Comparison of ENCODE assay signal across 15 mouse cellular contexts in the genomic region with DNA sequence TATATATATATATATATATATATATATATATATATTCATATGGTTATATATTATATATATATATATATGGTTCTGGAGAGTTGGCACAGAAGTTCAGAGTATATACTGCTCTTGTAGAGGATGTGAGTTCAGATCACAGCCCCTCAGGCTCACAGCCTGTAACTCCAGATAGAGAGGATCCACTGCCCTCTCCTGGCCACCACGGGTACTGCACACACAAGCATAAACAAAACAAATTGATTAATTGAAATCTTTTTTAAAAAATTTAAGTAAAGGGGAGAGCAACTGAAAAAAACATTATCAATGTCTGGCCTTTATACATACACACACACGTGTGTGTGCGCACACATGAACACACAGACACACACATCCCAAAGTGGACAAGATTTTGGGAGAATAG.
DNase-seq lines count a peak whose midpoint lies in the region; ATAC-seq and TF ChIP-seq lines count a peak whose summit lies in the region.
"Had no signal": no experiment of that assay in that cellular context is flagged by ENCODE, and none has a peak within 500 bp of the region (broad histone marks: within the 10 kb centered on the region; RNA-seq: fewer than 3 reads in every experiment).

No protein-coding gene starts in this region.

- peak; percentile 48 for TF ChIP-seq CTCF in forebrain, postnatal 0 days (IDR thresholded peaks at IDR 0.05; ENCODE audit: low read depth)
- TF ChIP-seq CTCF in left cerebral cortex, adult 2 months (IDR thresholded peaks at IDR 0.05), result peak; percentile 24; the same call in 1 of the 2 replicates
- peak; percentile 72; the same call in 1 of the 2 replicates for TF ChIP-seq CTCF in testis, adult 2 months (IDR thresholded peaks at IDR 0.05; ENCODE audit: control insufficient read depth, insufficient read depth, insufficient replicate concordance, low read depth, low read length)

- no peak overlapping the region for H3K27ac ChIP-seq in forebrain, postnatal 0 days (ENCODE audit: low read depth, low read length)
- no peak overlapping the region for H3K27ac ChIP-seq in forebrain, embryonic 15.5 days (replicated peaks)
- H3K27ac ChIP-seq in left cerebral cortex, adult 2 months, result no peak overlapping the region
- no peak overlapping the region for H3K27ac ChIP-seq in testis, adult 2 months (ENCODE audit: control insufficient read depth, insufficient read depth, low read depth, low read length)
- H3K27ac ChIP-seq: kidney, embryonic 15.5 days; limb, embryonic 13.5 days; stomach, embryonic 15.5 days had no signal

- intact Hi-C loops in left cerebral cortex, adult 2 months (cut with DNase I), result no loop called here
- intact Hi-C loops in left cerebral cortex, postnatal 10 days (cut with DNase I), result loop anchor here (10.0 kb wide), 1 partner anchor 1148 kb away; no protein-coding TSS in a partner anchor

- 86% methylated on average over 3 of the region's 3 CpGs for WGBS in forebrain, postnatal 0 days
- WGBS in forebrain, embryonic 15.5 days, result 88% methylated on average over 3 of the region's 3 CpGs

- H3K36me3 ChIP-seq in forebrain, postnatal 0 days (ENCODE audit: insufficient read depth), result no peaks in the 10 kb centered on the region
- H3K36me3 ChIP-seq in forebrain, embryonic 15.5 days, result no peaks in the 10 kb centered on the region
- no peaks in the 10 kb centered on the region for H3K36me3 ChIP-seq in testis, adult 2 months (ENCODE audit: control insufficient read depth, insufficient read depth, low read length)
- H3K36me3 ChIP-seq: kidney, embryonic 15.5 days; limb, embryonic 13.5 days; stomach, embryonic 15.5 days had no signal

- no peak for TF ChIP-seq POLR2A in testis, adult 2 months (IDR thresholded peaks at IDR 0.05; ENCODE audit: control insufficient read depth, low read depth, low read length)

- no peak for DNase-seq in forebrain, postnatal 0 days
- DNase-seq in left cerebral cortex, adult 2 months (ENCODE audit: extremely low spot score in 1 of 2, low spot score in 2 of 2), result no peak
- DNase-seq in left cerebral cortex, postnatal 10 days (ENCODE audit: extremely low spot score in 1 of 2, low spot score in 2 of 2), result no peak
- DNase-seq in testis, postnatal 10 days (ENCODE audit: low spot score), result no peak
- DNase-seq in kidney, postnatal 14 days, result no peak
- no peak for DNase-seq in spleen, postnatal 14 days (ENCODE audit: low spot score in 2 of 2)
- DNase-seq: cerebellum, postnatal 10 days; lung, postnatal 14 days; spleen, adult 18-20 months; thymus, postnatal 14 days had no signal

- H3K9me3 ChIP-seq in forebrain, postnatal 0 days (ENCODE audit: low read length), result no peaks in the 10 kb centered on the region
- no peaks in the 10 kb centered on the region for H3K9me3 ChIP-seq in forebrain, embryonic 15.5 days
- H3K9me3 ChIP-seq: kidney, embryonic 15.5 days; limb, embryonic 13.5 days; stomach, embryonic 15.5 days had no signal

- ATAC-seq in forebrain, postnatal 0 days, result no peak
- ATAC-seq in forebrain, embryonic 15.5 days (replicated peaks), result no peak

- no peak overlapping the region for H3K4me2 ChIP-seq in forebrain, postnatal 0 days (ENCODE audit: low read depth)
- H3K4me2 ChIP-seq in forebrain, embryonic 15.5 days (replicated peaks), result no peak overlapping the region
- H3K4me2 ChIP-seq: kidney, embryonic 15.5 days; limb, embryonic 13.5 days; stomach, embryonic 15.5 days had no signal

- H3K4me3 ChIP-seq in forebrain, postnatal 0 days (ENCODE audit: low read depth, low read length), result no peak overlapping the region
- no peak overlapping the region for H3K4me3 ChIP-seq in forebrain, embryonic 15.5 days
- H3K4me3 ChIP-seq in left cerebral cortex, adult 2 months, result no peak overlapping the region
- no peak overlapping the region for H3K4me3 ChIP-seq in testis, adult 2 months (ENCODE audit: control insufficient read depth, low read depth, low read length)
- H3K4me3 ChIP-seq: kidney, embryonic 15.5 days; limb, embryonic 13.5 days; stomach, embryonic 15.5 days had no signal

- no peaks in the 10 kb centered on the region for H3K27me3 ChIP-seq in forebrain, postnatal 0 days (ENCODE audit: insufficient read depth, low read length)
- H3K27me3 ChIP-seq in forebrain, embryonic 15.5 days, result no peaks in the 10 kb centered on the region
- no peaks in the 10 kb centered on the region for H3K27me3 ChIP-seq in testis, adult 2 months (ENCODE audit: control insufficient read depth, insufficient read depth, low read length)
- H3K27me3 ChIP-seq: kidney, embryonic 15.5 days; limb, embryonic 13.5 days; stomach, embryonic 15.5 days had no signal

- no peak overlapping the region for H3K9ac ChIP-seq in forebrain, postnatal 0 days
- no peak overlapping the region for H3K9ac ChIP-seq in forebrain, embryonic 15.5 days (replicated peaks)
- H3K9ac ChIP-seq: kidney, embryonic 15.5 days; limb, embryonic 13.5 days; stomach, embryonic 15.5 days had no signal

- H3K4me1 ChIP-seq in forebrain, postnatal 0 days (ENCODE audit: insufficient read depth), result no peaks in the 10 kb centered on the region
- peaks cover 8% of the 10 kb centered on the region; the same call in 1 of the 2 replicates for H3K4me1 ChIP-seq in forebrain, embryonic 15.5 days
- H3K4me1 ChIP-seq in testis, adult 2 months (ENCODE audit: control insufficient read depth, insufficient read depth, low read length), result no peaks in the 10 kb centered on the region; the same call in 1 of the 2 replicates
- H3K4me1 ChIP-seq: kidney, embryonic 15.5 days; stomach, embryonic 15.5 days had no signal
